Mouse (Mus musculus) MEL (cell line): ENCODE results near the gene Macrod2.

Experiments used
- CTCF ChIP-seq, 3 experiments: IDR thresholded peaks in 2 of 3; conservative IDR thresholded peaks in 1 of 3; 2 replicates each; pipeline ENCODE4 v1.5.1; 2011 to 2012; ENCODE audit warnings: low read length in 3 of 3, low read depth in 2 of 3, mild to moderate bottlenecking in 2 of 3, improper control_type of control experiment in 1 of 3, inconsistent platforms in 1 of 3, mixed read lengths in 1 of 3, moderate library complexity in 1 of 3; ENCODE audit not compliant: control insufficient read depth in 1 of 3, insufficient read depth in 1 of 3, poor library complexity in 1 of 3, severe bottlenecking in 1 of 3
- EP300 ChIP-seq, 2 experiments: IDR thresholded peaks; 2 replicates each; pipeline ENCODE4 v1.6.1; 2011; ENCODE audit warnings: improper control_type of control experiment in 2 of 2, low read length in 2 of 2, low read depth in 1 of 2, mild to moderate bottlenecking in 1 of 2
- MEF2A ChIP-seq: IDR thresholded peaks from 2 replicates; pipeline ENCODE4 v1.6.1; 2014; ENCODE audit warnings: low read depth, mild to moderate bottlenecking, inconsistent platforms, low read length, improper control_type of control experiment; ENCODE audit not compliant: poor library complexity, insufficient replicate concordance, severe bottlenecking; ENCODE audit errors: extremely low read depth
- MYB ChIP-seq: IDR thresholded peaks from 2 replicates; pipeline ENCODE4 v1.6.1; 2011; ENCODE audit warnings: mild to moderate bottlenecking, low read depth, low read length, improper control_type of control experiment
- POLR2A ChIP-seq, 2 experiments: IDR thresholded peaks; 2 replicates each; pipeline ENCODE4 v1.6.1; 2011 to 2012; ENCODE audit warnings: low read length in 2 of 2, mild to moderate bottlenecking in 2 of 2, control low read depth in 1 of 2, improper control_type of control experiment in 1 of 2, low read depth in 1 of 2, moderate library complexity in 1 of 2; ENCODE audit not compliant: control insufficient read depth in 1 of 2, insufficient read depth in 1 of 2, poor library complexity in 1 of 2
- RAD21 ChIP-seq: IDR thresholded peaks from 2 replicates; pipeline ENCODE4 v1.6.1; 2011; ENCODE audit warnings: mild to moderate bottlenecking, low read depth, low read length, improper control_type of control experiment
- USF1 ChIP-seq: IDR thresholded peaks from 2 replicates; pipeline ENCODE4 v1.6.1; 2014; ENCODE audit warnings: low read depth, mild to moderate bottlenecking, inconsistent platforms, low read length, improper control_type of control experiment, moderate library complexity
- ZC3H11A ChIP-seq: IDR thresholded peaks from 2 replicates; pipeline ENCODE4 v1.6.1; 2012; ENCODE audit warnings: low read depth, mild to moderate bottlenecking, inconsistent platforms, low read length, improper control_type of control experiment

- TF ChIP-seq MYB (no peak), USF1 (no peak), ZC3H11A (no peak), CTCF (IDR thresholded peaks at IDR 0.05 in 2 of 3, conservative IDR thresholded peaks at IDR 0.05 in 1 of 3; ENCODE audit: control insufficient read depth in 1 of 3, insufficient read depth in 1 of 3, low read depth in 2 of 3, low read length in 3 of 3, poor library complexity in 1 of 3, severe bottlenecking in 1 of 3) (no peak), POLR2A (IDR thresholded peaks at IDR 0.05; ENCODE audit: control insufficient read depth in 1 of 2, insufficient read depth in 1 of 2, low read depth in 1 of 2, low read length in 2 of 2, poor library complexity in 1 of 2) (no peak), RAD21 (no peak), MEF2A (no peak), EP300 (IDR thresholded peaks at IDR 0.05; ENCODE audit: low read depth in 1 of 2, low read length in 2 of 2) (no peak)
These were observed 510.2 kb downstream of the Macrod2 start for GRCm38 (mm10) chr2:140905331-140905730.
